Mouse (Mus musculus): ENCODE results near the gene Spats2.

GRCm38 (mm10) chr15:99095356-99095755 lies 30.4 kb upstream of the Spats2 start:
- TF ChIP-seq CTCF (IDR thresholded peaks at IDR 0.05; ENCODE audit: low read depth) = no peak
- no peak for TF ChIP-seq EP300 (optimal IDR thresholded peaks at IDR 0.05)
